Mouse (Mus musculus) NIH3T3 (cell line): ENCODE measurements around the gene Hbb-bs.
"Not testable (repeated sequence)": the region's sequence is repeated elsewhere in the genome, so short reads cannot be mapped to it uniquely, and the experiment has no call there.

Source experiments
- DNase-seq: peaks from one replicate; pipeline ENCODE4 v3.0.0-alpha.2; 2012; ENCODE audit warnings: low read depth

The Hbb-bs gene

DNA sequence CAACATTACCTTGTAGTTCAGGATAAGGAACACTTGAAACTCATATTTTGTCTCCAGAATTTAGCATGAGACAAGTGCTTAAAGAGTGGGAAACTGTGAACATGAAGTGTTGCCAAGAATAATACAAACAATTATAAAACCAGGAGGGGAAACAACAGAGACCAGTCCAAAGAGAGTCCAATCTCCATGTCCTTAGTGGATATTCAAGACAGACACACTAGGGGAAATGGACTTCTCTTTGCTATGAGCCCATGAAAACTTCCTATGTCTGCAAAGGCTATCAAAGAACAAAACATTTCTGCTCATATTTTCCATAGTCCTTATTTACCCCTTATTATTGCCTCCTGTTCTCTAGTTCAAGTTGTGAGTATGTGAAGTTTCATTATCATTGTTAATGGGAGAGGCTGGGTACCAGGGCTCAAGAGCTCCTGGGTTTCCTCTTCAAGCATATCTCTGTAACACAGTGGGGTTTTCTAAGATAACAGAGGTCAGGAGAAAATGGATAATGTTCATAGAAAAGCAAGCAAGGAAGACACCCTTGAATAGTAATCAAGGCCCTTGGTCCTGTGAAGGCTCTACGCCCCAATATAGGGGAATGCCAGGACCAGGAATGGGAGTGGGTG, 16.6 kb downstream of the Hbb-bs start:
- no peak for DNase-seq

DNA sequence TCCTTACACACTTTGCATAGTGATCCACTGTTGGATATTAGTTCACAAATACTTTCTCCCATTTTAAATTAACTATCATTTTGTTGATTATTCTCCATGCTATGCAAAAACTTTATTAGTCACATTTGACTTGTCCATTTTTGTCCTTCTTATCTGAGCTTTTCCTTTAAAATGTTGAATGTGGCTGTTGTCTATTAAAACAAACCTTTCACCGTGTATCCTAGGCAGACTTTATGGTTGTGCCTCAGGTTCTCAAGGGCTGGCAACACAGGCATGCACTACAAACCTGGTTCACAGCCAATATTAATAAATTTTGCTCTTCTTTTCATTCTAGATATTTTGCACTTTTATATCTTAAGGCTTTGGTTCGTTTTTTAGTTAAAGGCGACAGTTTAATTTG, 17.1 kb downstream of the Hbb-bs start:
- no peak for DNase-seq

- no peak for DNase-seq
These were observed 17.6 kb downstream of the Hbb-bs start for GRCm38 (mm10) chr7:103810296-103810695.

DNA sequence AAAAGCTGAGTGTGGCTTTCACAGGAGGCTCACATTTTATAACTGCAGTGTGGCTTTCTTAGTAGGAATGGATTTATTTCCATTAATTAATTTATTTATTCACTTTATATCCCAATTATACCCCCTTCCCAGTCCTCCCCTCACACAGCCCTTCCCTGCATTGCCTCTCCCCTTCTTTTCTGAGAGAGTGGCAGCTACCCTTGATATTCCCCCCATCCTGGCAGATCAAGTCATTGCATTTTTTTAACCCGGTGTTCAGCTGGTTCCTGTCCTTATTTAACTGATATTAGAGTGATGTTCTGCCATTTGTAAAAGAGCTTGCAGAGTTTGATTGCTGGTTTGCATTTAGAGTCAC, 18.1 kb downstream of the Hbb-bs start:
- no peak for DNase-seq

DNA sequence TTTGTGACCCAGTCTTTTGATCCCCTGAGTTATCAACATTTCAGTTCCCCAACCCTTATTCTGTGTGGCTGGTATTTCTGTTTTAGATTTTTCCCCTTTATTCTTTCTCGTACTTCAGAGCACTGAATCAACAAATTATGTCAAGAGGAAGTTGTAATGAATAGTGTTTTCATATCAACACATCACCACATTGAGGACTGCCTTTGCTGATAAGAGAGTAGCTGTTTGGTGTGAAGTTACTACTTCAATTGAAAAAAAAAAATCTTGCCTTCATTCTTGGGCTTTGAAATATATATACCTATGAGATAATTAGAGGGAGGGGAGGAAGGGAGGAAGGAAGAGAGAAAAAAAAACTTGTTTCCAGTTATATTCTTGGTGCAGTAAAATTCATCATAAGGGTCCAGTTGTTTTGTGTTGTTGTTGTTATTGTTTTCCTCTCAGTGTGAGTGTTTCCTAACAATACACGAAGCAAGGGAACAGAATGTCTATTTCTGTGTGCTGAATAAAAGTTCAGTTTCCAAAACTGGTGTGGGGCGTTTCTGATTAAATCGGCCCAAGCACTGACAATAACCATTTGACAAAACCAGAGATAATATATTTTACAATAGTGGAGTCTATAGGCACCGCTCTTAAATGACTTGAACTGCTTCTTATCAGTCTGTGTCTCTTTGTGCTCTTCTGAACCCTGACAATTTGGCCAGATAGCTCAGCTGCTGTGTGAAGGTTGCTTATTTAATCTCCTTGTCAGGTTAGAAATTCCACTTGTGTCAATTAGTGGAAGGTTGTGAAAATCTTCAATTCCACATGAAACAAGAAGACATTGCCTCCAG, 18.7 kb downstream of the Hbb-bs start:
- DNase-seq, result no peak

DNA sequence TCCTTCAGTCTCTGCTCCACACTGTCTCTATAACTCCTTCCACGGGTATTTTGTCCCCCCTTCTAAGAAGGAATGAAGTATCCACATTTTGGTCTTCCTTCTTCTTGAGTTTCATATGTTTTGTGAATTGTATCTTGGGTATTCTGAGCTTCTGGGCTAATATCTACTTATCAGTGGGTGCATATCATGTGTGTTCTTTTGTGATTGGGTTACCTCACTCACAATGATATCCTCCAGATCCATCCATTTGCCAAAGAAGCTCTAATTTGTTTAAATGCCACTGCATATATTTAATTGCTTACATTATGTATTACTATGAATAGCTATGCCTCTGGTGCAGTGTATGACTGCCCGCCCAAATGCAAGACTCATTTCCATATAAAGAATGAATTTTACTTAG, 19.8 kb downstream of the Hbb-bs start:
- not testable (repeated sequence) for DNase-seq

GRCm38 (mm10) chr7:103806856-103807255, 21.0 kb downstream of the Hbb-bs start:
- DNase-seq, result peak; percentile 37

- peak; percentile 28 for DNase-seq
These were observed 35.1 kb downstream of the Hbb-bs start for GRCm38 (mm10) chr7:103792669-103793388.

DNA sequence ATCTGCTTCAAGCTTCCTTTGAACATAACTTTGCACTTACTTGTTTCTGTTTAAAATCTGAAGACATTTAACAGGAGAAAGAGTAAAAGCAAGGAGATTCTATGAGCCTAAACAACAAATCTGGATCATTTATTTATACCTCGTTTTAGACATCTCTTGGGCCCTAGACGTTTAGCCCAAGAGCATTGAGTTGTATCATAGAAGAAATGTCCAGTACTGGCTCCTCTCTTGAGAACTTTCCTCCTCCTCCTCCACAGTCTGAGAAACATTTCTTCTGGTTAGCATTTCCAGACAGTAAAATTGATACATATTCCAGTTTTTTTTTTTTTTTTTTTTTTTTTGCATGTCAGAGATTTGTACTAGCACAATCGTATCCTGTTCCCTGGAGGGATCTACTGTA, 36.2 kb downstream of the Hbb-bs start, which contains the start of gene Olfr67:
Gene Olfr67, minus strand, starts transcription at position 101 of the 400 bp plus-strand sequence.
- DNase-seq, result no peak

DNA sequence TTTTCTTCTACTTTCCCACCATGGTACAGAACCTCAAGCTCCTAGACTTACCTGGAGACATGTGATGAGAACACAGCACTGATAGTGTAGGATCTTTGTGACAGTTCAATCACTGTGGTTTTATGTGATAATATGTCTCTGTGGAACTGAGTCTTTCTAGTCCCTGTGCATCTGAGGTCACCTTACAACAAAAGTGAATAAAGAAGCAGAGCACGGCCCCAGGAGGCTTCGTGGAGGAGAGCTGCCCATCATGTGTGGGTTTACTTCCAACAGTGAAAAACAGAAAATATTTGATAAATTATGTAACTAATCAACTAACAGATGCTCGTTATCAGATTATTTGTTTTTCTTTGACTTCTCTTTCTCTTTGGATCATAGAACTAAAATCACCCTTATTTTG, 48.3 kb downstream of the Hbb-bs start, which contains the start of gene Olfr68:
Gene Olfr68, minus strand, starts transcription at position 101 of the 400 bp plus-strand sequence.
- no peak for DNase-seq

GRCm38 (mm10) chr7:103777652-103778051, 50.2 kb downstream of the Hbb-bs start:
- DNase-seq, result not testable (repeated sequence)
